Mouse (Mus musculus) kidney, adult 18-20 months (tissue): ENCODE measurements around the gene Ptpa.

Experiments used
- DNase-seq: peaks from one replicate; pipeline ENCODE4 v3.0.0; 2021

Ptpa gene

GRCm38 (mm10) chr2:30415936-30416648 is at the start of gene Ptpa:
Ptpa (plus strand) TSS chr2:30416039.
- peak; percentile 94 for DNase-seq

- peak; percentile 25 for DNase-seq
Observed at GRCm38 (mm10) chr2:30366203-30366602, 49.6 kb upstream of the Ptpa start.

GRCm38 (mm10) chr2:30371544-30371943 is 44.3 kb upstream of the Ptpa start:
- DNase-seq = no peak

GRCm38 (mm10) chr2:30372726-30373125 is 43.1 kb upstream of the Ptpa start:
- DNase-seq = no peak

- no peak for DNase-seq
Observed at GRCm38 (mm10) chr2:30375893-30376292, 39.9 kb upstream of the Ptpa start.

GRCm38 (mm10) chr2:30377721-30378120 is 38.1 kb upstream of the Ptpa start:
- DNase-seq = no peak

- DNase-seq = no peak
Observed at GRCm38 (mm10) chr2:30379307-30379706, 36.5 kb upstream of the Ptpa start.

- DNase-seq = no peak
Observed at GRCm38 (mm10) chr2:30380564-30381376, 35.1 kb upstream of the Ptpa start.

GRCm38 (mm10) chr2:30381377-30381725 is 34.5 kb upstream of the Ptpa start:
- no peak for DNase-seq

GRCm38 (mm10) chr2:30384814-30385213 is 31.0 kb upstream of the Ptpa start:
- no peak for DNase-seq

- DNase-seq = no peak
Observed at GRCm38 (mm10) chr2:30385591-30385990, 30.2 kb upstream of the Ptpa start.

GRCm38 (mm10) chr2:30386913-30387312 is 28.9 kb upstream of the Ptpa start:
- no peak for DNase-seq

- no peak for DNase-seq
Observed at GRCm38 (mm10) chr2:30389000-30389399, 26.8 kb upstream of the Ptpa start.

- peak; percentile 93 for DNase-seq
Observed at GRCm38 (mm10) chr2:30392114-30392576, 23.7 kb upstream of the Ptpa start, which contains the start of gene Dolpp1. Dolpp1 (plus strand) TSS chr2:30392254.

GRCm38 (mm10) chr2:30392577-30393369 is 23.1 kb upstream of the Ptpa start:
- DNase-seq = peak; percentile 89

GRCm38 (mm10) chr2:30393370-30393656 is 22.5 kb upstream of the Ptpa start:
- no peak for DNase-seq

GRCm38 (mm10) chr2:30395757-30396156 is 20.1 kb upstream of the Ptpa start:
- DNase-seq = no peak

- no peak for DNase-seq
Observed at GRCm38 (mm10) chr2:30396246-30396645, 19.6 kb upstream of the Ptpa start.

- DNase-seq = no peak
Observed at GRCm38 (mm10) chr2:30397986-30398512, 17.8 kb upstream of the Ptpa start.

- peak; percentile 37 for DNase-seq
Observed at GRCm38 (mm10) chr2:30399191-30400171, 16.4 kb upstream of the Ptpa start.

- DNase-seq = no peak
Observed at GRCm38 (mm10) chr2:30401581-30401980, 14.3 kb upstream of the Ptpa start.

GRCm38 (mm10) chr2:30402351-30402826 is 13.4 kb upstream of the Ptpa start:
- DNase-seq = no peak
